Mouse (Mus musculus) heart, embryonic 15.5 days (tissue): Measurements from ENCODE around the gene Marveld2. TPM values are rescaled to one million over a fixed set of nuclear protein-coding genes. Genes with fewer than 3 reads are reported as not detected.

ENCODE experiments used
- ATAC-seq: fragments of 200-750 bp; cut with Nextera tagmentation; replicated peaks from 2 replicates; pipeline ENCODE4 v1.8.0; 2017; ENCODE audit warnings: low read depth, moderate TSS enrichment; ENCODE audit not compliant: insufficient number of reproducible peaks, insufficient read depth, low FRiP score
- H3K27ac ChIP-seq: fragments of 300-500 bp; sonication (generic); 2 replicates; pipeline ENCODE4 v1.5.1; 2015; ENCODE audit warnings: mild to moderate bottlenecking, inconsistent platforms
- H3K27me3 ChIP-seq: fragments of 300-500 bp; sonication (generic); 2 replicates; pipeline ENCODE4 v1.6.1; 2015; ENCODE audit warnings: inconsistent platforms
- H3K36me3 ChIP-seq: fragments of 300-500 bp; sonication (generic); 2 replicates; pipeline ENCODE4 v1.6.1; 2015; ENCODE audit warnings: mild to moderate bottlenecking, inconsistent platforms
- H3K4me1 ChIP-seq: fragments of 300-500 bp; sonication (generic); replicated peaks from 2 replicates; pipeline ENCODE4 v1.6.1; 2015; ENCODE audit warnings: inconsistent platforms
- H3K4me2 ChIP-seq: fragments of 300-500 bp; sonication (generic); 2 replicates; pipeline ENCODE4 v1.6.1; 2015; ENCODE audit warnings: inconsistent platforms, mild to moderate bottlenecking, moderate library complexity
- H3K4me3 ChIP-seq: fragments of 300-500 bp; sonication (generic); 2 replicates; pipeline ENCODE4 v1.5.1; 2015; ENCODE audit warnings: mild to moderate bottlenecking, inconsistent platforms
- H3K9ac ChIP-seq: fragments of 300-500 bp; sonication (generic); 2 replicates; pipeline ENCODE4 v1.6.1; 2015; ENCODE audit warnings: mild to moderate bottlenecking, inconsistent platforms
- H3K9me3 ChIP-seq: fragments of 300-500 bp; sonication (generic); replicated peaks from 2 replicates; pipeline ENCODE4 v1.6.1; 2016; ENCODE audit warnings: inconsistent platforms
- WGBS: fragments of 180-500 bp; shearing (Covaris S2); methylation state at CpG from one replicate; pipeline ENCODE4 v1.1.7; 2015; ENCODE audit warnings: mixed read lengths; 5-methylcytosine and 5-hydroxymethylcytosine counted together
- polyA plus RNA-seq: library from polyadenylated mRNA; unstranded; fragments of >200 nt; fragmentation: Nextera tagmentation; extraction: Ambion mirVana; gene quantifications from 2 replicates; pipeline ENCODE4 v1.2.1, GENCODE M21; 2015

Gene Marveld2
- polyA plus RNA-seq, 1 experiment from 2014 or later: 1.6 TPM

GRCm38 (mm10) chr13:100568359-100568758, 48.4 kb downstream of the Marveld2 start:
- H3K9ac ChIP-seq: no peak overlapping the region
- ATAC-seq: no peak
- no peaks in the 10 kb centered on the region for H3K4me1 ChIP-seq
- no peaks in the 10 kb centered on the region for H3K27me3 ChIP-seq
- H3K4me2 ChIP-seq: no peak overlapping the region
- WGBS: 94% methylated on average over 1 of the region's 1 CpGs
- H3K27ac ChIP-seq: no peak overlapping the region
- no peaks in the 10 kb centered on the region for H3K9me3 ChIP-seq
- H3K36me3 ChIP-seq: no peaks in the 10 kb centered on the region
- H3K4me3 ChIP-seq: no peak overlapping the region

- no peak for ATAC-seq
- H3K27me3 ChIP-seq: no peaks in the 10 kb centered on the region
- H3K36me3 ChIP-seq: no peaks in the 10 kb centered on the region
- H3K4me1 ChIP-seq: no peaks in the 10 kb centered on the region
- no peak overlapping the region for H3K4me2 ChIP-seq
- no peak overlapping the region for H3K27ac ChIP-seq
- H3K9ac ChIP-seq: no peak overlapping the region
- H3K4me3 ChIP-seq: no peak overlapping the region
- H3K9me3 ChIP-seq: no peaks in the 10 kb centered on the region
- 69% methylated on average over 9 of the region's 9 CpGs for WGBS
Observed at GRCm38 (mm10) chr13:100559449-100559848, 57.3 kb downstream of the Marveld2 start.

- H3K36me3 ChIP-seq: no peaks in the 10 kb centered on the region
- H3K4me1 ChIP-seq: peaks cover 8% of the 10 kb centered on the region
- H3K27me3 ChIP-seq: peaks cover 17% of the 10 kb centered on the region
- no peak overlapping the region for H3K9ac ChIP-seq
- no peak overlapping the region for H3K27ac ChIP-seq
- no peak overlapping the region for H3K4me2 ChIP-seq
- no peak overlapping the region for H3K4me3 ChIP-seq
- ATAC-seq: no peak
- WGBS: 49% methylated on average over 4 of the region's 4 CpGs
- H3K9me3 ChIP-seq: no peaks in the 10 kb centered on the region
Observed at GRCm38 (mm10) chr13:100557011-100557410, 59.8 kb downstream of the Marveld2 start.

GRCm38 (mm10) chr13:100553042-100553437, 63.7 kb downstream of the Marveld2 start:
- H3K9ac ChIP-seq: 0 out of 2 replicates have a peak overlapping the region, but pooled peaks have one; percentile 47
- peaks cover 44% of the 10 kb centered on the region for H3K27me3 ChIP-seq
- peak overlapping the region; percentile 59 for H3K4me3 ChIP-seq
- H3K4me2 ChIP-seq: peak overlapping the region; percentile 97
- ATAC-seq: no peak
- WGBS: 6% methylated on average over 12 of the region's 12 CpGs
- H3K9me3 ChIP-seq: no peaks in the 10 kb centered on the region
- H3K4me1 ChIP-seq: peaks cover 16% of the 10 kb centered on the region
- no peaks in the 10 kb centered on the region for H3K36me3 ChIP-seq
- no peak overlapping the region for H3K27ac ChIP-seq

GRCm38 (mm10) chr13:100552369-100553041, 64.3 kb downstream of the Marveld2 start, which contains the start of gene Ocln:
TSS of gene Ocln (minus strand) at chr13:100552718.
- no peaks in the 10 kb centered on the region for H3K36me3 ChIP-seq
- H3K9me3 ChIP-seq: no peaks in the 10 kb centered on the region
- WGBS: under 1% methylated on average over 44 of the region's 45 CpGs
- peak within 1 kb of the TSS; percentile 97 for H3K4me2 ChIP-seq
- H3K4me1 ChIP-seq: peaks cover 16% of the 10 kb centered on the region
- no peak within 1 kb of the TSS for H3K27ac ChIP-seq
- H3K4me3 ChIP-seq: peak within 1 kb of the TSS; percentile 59
- peak within 1 kb of the TSS; percentile 47 for H3K9ac ChIP-seq
- H3K27me3 ChIP-seq: peaks cover 44% of the 10 kb centered on the region
- no peak; the same call in 1 of the 2 replicates for ATAC-seq

- H3K9ac ChIP-seq: peak overlapping the region; percentile 47
- under 1% methylated on average over 35 of the region's 35 CpGs for WGBS
- H3K4me1 ChIP-seq: peaks cover 16% of the 10 kb centered on the region
- H3K9me3 ChIP-seq: no peaks in the 10 kb centered on the region
- H3K27me3 ChIP-seq: peaks cover 44% of the 10 kb centered on the region
- H3K36me3 ChIP-seq: no peaks in the 10 kb centered on the region
- ATAC-seq: no peak
- H3K27ac ChIP-seq: no peak overlapping the region
- peak overlapping the region; percentile 59 for H3K4me3 ChIP-seq
- peak overlapping the region; percentile 97 for H3K4me2 ChIP-seq
Observed at GRCm38 (mm10) chr13:100552009-100552368, 64.8 kb downstream of the Marveld2 start.

- Histone ChIP-seq H3K9ac (peak overlapping the region; percentile 47), H3K4me2 (peak overlapping the region; percentile 97), H3K4me3 (peak overlapping the region; percentile 59), H3K36me3 (no peaks in the 10 kb centered on the region), H3K27me3 (peaks cover 44% of the 10 kb centered on the region), H3K27ac (no peak overlapping the region), H3K9me3 (no peaks in the 10 kb centered on the region), H3K4me1 (peaks cover 16% of the 10 kb centered on the region)
- no peak for ATAC-seq
- WGBS: 1% methylated on average over 41 of the region's 41 CpGs
Observed at GRCm38 (mm10) chr13:100551371-100552008, 65.3 kb downstream of the Marveld2 start.

GRCm38 (mm10) chr13:100547269-100547668, 69.5 kb downstream of the Marveld2 start:
- H3K9me3 ChIP-seq: no peaks in the 10 kb centered on the region
- no peaks in the 10 kb centered on the region for H3K36me3 ChIP-seq
- H3K27me3 ChIP-seq: peaks cover 29% of the 10 kb centered on the region
- H3K9ac ChIP-seq: no peak overlapping the region
- no peak overlapping the region for H3K4me2 ChIP-seq
- no peak overlapping the region for H3K27ac ChIP-seq
- ATAC-seq: no peak
- H3K4me1 ChIP-seq: peaks cover 11% of the 10 kb centered on the region
- H3K4me3 ChIP-seq: no peak overlapping the region
- 73% methylated on average over 5 of the region's 5 CpGs for WGBS

Other genes starting within 250 kb of the Marveld2 start
- gene Naip1, start 164.1 kb downstream of the Marveld2 start, polyA plus RNA-seq: not detected in 2 replicates
- gene Gtf2h2, start 124.4 kb downstream of the Marveld2 start, polyA plus RNA-seq: 39.4 and 39.9 TPM in 2 replicates
- 2.2 and 3.8 TPM in 2 replicates for gene Ocln, start 64.3 kb downstream of the Marveld2 start, polyA plus RNA-seq
- 215 and 218 TPM in 2 replicates for gene Ak6, start 34.0 kb upstream of the Marveld2 start, polyA plus RNA-seq
- gene Rad17, start 34.1 kb upstream of the Marveld2 start, polyA plus RNA-seq: 18.4 and 21.6 TPM in 2 replicates
- gene Taf9, start 34.6 kb upstream of the Marveld2 start, polyA plus RNA-seq: 9.3 and 9.5 TPM in 2 replicates
- 2.6 and 4.1 TPM in 2 replicates for gene Ccdc125, start 52.7 kb upstream of the Marveld2 start, polyA plus RNA-seq
- gene Cdk7, start 114.0 kb upstream of the Marveld2 start, polyA plus RNA-seq: 61.8 and 65.4 TPM in 2 replicates
- gene Mrps36, start 127.7 kb upstream of the Marveld2 start, polyA plus RNA-seq: 211 and 283 TPM in 2 replicates
- gene Cenph, start 158.9 kb upstream of the Marveld2 start, polyA plus RNA-seq: 14.0 and 15.6 TPM in 2 replicates
- gene Ccnb1, start 169.6 kb upstream of the Marveld2 start, polyA plus RNA-seq: 159 and 183 TPM in 2 replicates
- 31.4 and 39.7 TPM in 2 replicates for gene Slc30a5, start 216.5 kb upstream of the Marveld2 start, polyA plus RNA-seq